Mouse (Mus musculus): ENCODE measurements around the gene Hoxa3.

Hoxa3 gene

GRCm38 (mm10) chr6:52152226-52153193, 60.6 kb downstream of the Hoxa3 start:
- no peak for DNase-seq

DNA sequence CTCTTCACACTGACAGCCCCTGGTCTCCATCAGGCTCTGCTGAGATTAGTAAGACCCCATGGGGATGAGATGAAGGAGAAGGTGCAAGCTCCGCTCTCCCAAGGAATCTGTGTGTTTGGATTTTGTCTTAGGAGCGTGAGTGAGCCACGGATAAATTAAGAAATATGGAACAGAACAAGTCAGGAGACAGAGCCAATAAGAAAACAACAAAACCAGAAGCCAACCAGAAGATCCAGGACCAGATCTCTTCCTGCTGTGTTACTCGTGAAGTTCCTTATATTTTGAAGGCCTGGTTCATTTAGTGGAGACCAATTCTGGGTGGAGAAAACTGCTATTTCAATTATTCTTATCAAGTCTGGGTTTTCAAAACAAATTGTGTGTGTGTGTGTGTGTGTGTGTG, 61.6 kb downstream of the Hoxa3 start:
- no peak for DNase-seq

- DNase-seq, result no peak
Measured at GRCm38 (mm10) chr6:52150401-52150966, 62.7 kb downstream of the Hoxa3 start.

- DNase-seq, result no peak
Measured at GRCm38 (mm10) chr6:52139115-52139514, 74.0 kb downstream of the Hoxa3 start.

DNA sequence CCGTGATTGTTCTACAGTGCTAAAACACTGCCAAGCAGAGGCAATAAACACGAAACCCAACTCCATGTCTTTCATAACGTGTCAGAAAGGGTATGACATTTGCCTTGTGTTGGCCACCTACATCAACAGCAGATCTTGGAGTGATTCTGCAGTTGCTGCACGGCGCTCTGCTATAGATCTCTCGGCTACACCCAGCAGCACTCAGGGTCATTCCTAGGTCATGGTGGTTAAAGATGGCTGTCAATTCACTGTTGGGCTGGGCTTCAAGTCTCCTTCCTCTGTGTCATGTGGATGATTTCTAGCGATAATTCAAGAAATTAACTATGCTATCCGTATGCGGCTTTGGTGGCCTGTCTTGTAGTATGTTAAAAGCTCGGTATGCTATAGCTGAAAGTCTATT, 74.6 kb downstream of the Hoxa3 start:
- no peak for DNase-seq

GRCm38 (mm10) chr6:52137841-52138535, 75.1 kb downstream of the Hoxa3 start:
- no peak for DNase-seq

- DNase-seq, result no peak
Measured at GRCm38 (mm10) chr6:52123673-52124072, 89.5 kb downstream of the Hoxa3 start.

DNA sequence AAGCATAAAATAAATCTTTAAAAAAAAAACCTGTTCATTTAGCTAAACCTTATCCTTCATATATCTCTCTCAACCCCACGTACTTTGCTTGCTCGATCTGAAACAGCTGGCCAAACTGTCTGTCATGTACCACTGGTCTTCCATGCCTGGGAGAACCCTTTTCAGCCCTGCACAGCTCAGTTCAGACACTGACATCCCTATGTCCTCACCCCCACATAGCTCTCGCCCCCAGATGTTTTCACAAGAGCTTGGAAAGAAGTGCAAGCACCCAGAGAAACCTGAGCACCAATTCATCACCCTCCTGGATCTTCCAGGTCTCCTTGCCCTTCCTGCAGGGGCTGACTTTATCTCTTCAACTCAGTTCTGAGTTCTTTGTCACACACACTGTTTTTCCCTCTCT, 92.0 kb downstream of the Hoxa3 start:
- DNase-seq, result no peak
